In genomic region chr8:110941453-110941948, GRCm38 (mm10) we compare ENCODE assay signal across 8 mouse cellular contexts. TPM values are rescaled to one million over a fixed set of nuclear protein-coding genes. Genes with fewer than 3 reads are reported as not detected.
DNase-seq lines count a peak whose midpoint lies in the region; ATAC-seq and TF ChIP-seq lines count a peak whose summit lies in the region.

No protein-coding gene starts in this region.

- H3K4me2 ChIP-seq in hindbrain, embryonic 12.5 days (replicated peaks) = no peak overlapping the region
- no peak overlapping the region for H3K4me2 ChIP-seq in intestine, embryonic 16.5 days (ENCODE audit: low read depth, low read length)
- no peak overlapping the region for H3K4me2 ChIP-seq in midbrain, embryonic 11.5 days

- H3K4me3 ChIP-seq in hindbrain, embryonic 10.5 days = no peak overlapping the region
- H3K4me3 ChIP-seq in hindbrain, embryonic 12.5 days = no peak overlapping the region
- H3K4me3 ChIP-seq in intestine, embryonic 16.5 days (ENCODE audit: low read length) = no peak overlapping the region
- no peak overlapping the region for H3K4me3 ChIP-seq in midbrain, embryonic 11.5 days (ENCODE audit: low read depth, low read length)

- H3K9me3 ChIP-seq in hindbrain, embryonic 10.5 days = no peaks in the 10 kb centered on the region
- H3K9me3 ChIP-seq in hindbrain, embryonic 12.5 days (replicated peaks) = no peaks in the 10 kb centered on the region
- no peaks in the 10 kb centered on the region for H3K9me3 ChIP-seq in intestine, embryonic 16.5 days (ENCODE audit: control insufficient read depth, low read length)
- H3K9me3 ChIP-seq in midbrain, embryonic 11.5 days (ENCODE audit: control insufficient read depth, low read length) = no peaks in the 10 kb centered on the region

- intact Hi-C loops in gastrocnemius, postnatal 14 days (cut with DNase I; ENCODE audit: low total_unique reads) = no loop called here

- no peak overlapping the region for H3K27ac ChIP-seq in hindbrain, embryonic 10.5 days
- H3K27ac ChIP-seq in hindbrain, embryonic 12.5 days = no peak overlapping the region
- H3K27ac ChIP-seq in intestine, embryonic 16.5 days (ENCODE audit: low read length) = peak overlapping the region; percentile 64
- H3K27ac ChIP-seq in midbrain, embryonic 11.5 days (ENCODE audit: low read depth, low read length) = no peak overlapping the region

- no peaks in the 10 kb centered on the region for H3K27me3 ChIP-seq in hindbrain, embryonic 10.5 days (ENCODE audit: insufficient read depth, poor library complexity, severe bottlenecking)
- H3K27me3 ChIP-seq in hindbrain, embryonic 12.5 days = no peaks in the 10 kb centered on the region
- no peaks in the 10 kb centered on the region for H3K27me3 ChIP-seq in intestine, embryonic 16.5 days (replicated peaks; ENCODE audit: control insufficient read depth, insufficient read depth, low read length)
- no peaks in the 10 kb centered on the region for H3K27me3 ChIP-seq in midbrain, embryonic 11.5 days (ENCODE audit: control insufficient read depth, insufficient read depth, low read length)

- peak; percentile 11 for DNase-seq in hindbrain, embryonic 10.5 days (ENCODE audit: low spot score)
- DNase-seq in brain, embryonic 14.5 days (ENCODE audit: low read depth) = peak; percentile 78
- DNase-seq in gastrocnemius, postnatal 14 days = peak; percentile 87
- peak; percentile 83 for DNase-seq in lung, postnatal 14 days
- DNase-seq in urinary bladder, postnatal 4 days (ENCODE audit: low spot score in 2 of 2) = peak; percentile 74 to 76
- DNase-seq in midbrain, embryonic 11.5 days (ENCODE audit: low spot score, missing footprints) = no peak

- TF ChIP-seq CTCF in brain, embryonic 14.5 days (IDR thresholded peaks at IDR 0.05; ENCODE audit: borderline replicate concordance, extremely low read depth, insufficient read depth, insufficient read length) = no peak

- H3K4me1 ChIP-seq in hindbrain, embryonic 10.5 days (replicated peaks) = peaks cover 16% of the 10 kb centered on the region
- H3K4me1 ChIP-seq in hindbrain, embryonic 12.5 days = peaks cover 5% of the 10 kb centered on the region
- H3K4me1 ChIP-seq in intestine, embryonic 16.5 days (ENCODE audit: control insufficient read depth, insufficient read depth, low read length) = peaks cover 8% of the 10 kb centered on the region; the same call in 1 of the 2 replicates
- H3K4me1 ChIP-seq in midbrain, embryonic 11.5 days (ENCODE audit: control insufficient read depth, insufficient read depth, low read length) = no peaks in the 10 kb centered on the region

- H3K36me3 ChIP-seq in hindbrain, embryonic 10.5 days = peaks cover 9% of the 10 kb centered on the region; the same call in 1 of the 2 replicates
- no peaks in the 10 kb centered on the region for H3K36me3 ChIP-seq in hindbrain, embryonic 12.5 days
- H3K36me3 ChIP-seq in intestine, embryonic 16.5 days (ENCODE audit: control insufficient read depth, insufficient read depth, low read length) = no peaks in the 10 kb centered on the region
- H3K36me3 ChIP-seq in midbrain, embryonic 11.5 days (ENCODE audit: control insufficient read depth, insufficient read depth, low read length) = no peaks in the 10 kb centered on the region

- no peak for ATAC-seq in hindbrain, embryonic 12.5 days (ENCODE audit: low FRiP score)
- peak; percentile 55 for ATAC-seq in intestine, embryonic 16.5 days
- no peak for ATAC-seq in midbrain, embryonic 11.5 days (ENCODE audit: low FRiP score)

- H3K9ac ChIP-seq in hindbrain, embryonic 12.5 days = no peak overlapping the region
- no peak overlapping the region for H3K9ac ChIP-seq in intestine, embryonic 16.5 days (ENCODE audit: low read depth, low read length)
- H3K9ac ChIP-seq in midbrain, embryonic 11.5 days (ENCODE audit: low read length) = no peak overlapping the region

- WGBS in hindbrain, embryonic 10.5 days = 72% methylated on average over 10 of the region's 10 CpGs
- WGBS in hindbrain, embryonic 12.5 days = 65% methylated on average over 10 of the region's 10 CpGs
- 52% methylated on average over 10 of the region's 10 CpGs for WGBS in intestine, embryonic 16.5 days
- 68% methylated on average over 10 of the region's 10 CpGs for WGBS in midbrain, embryonic 11.5 days

- no peak for TF ChIP-seq POLR2A in brain, embryonic 14.5 days (IDR thresholded peaks at IDR 0.05; ENCODE audit: borderline replicate concordance, extremely low read depth, insufficient read depth, insufficient read length, poor library complexity, severe bottlenecking)

RNA-seq across cellular contexts. Expression of gene St3gal2, which starts 21.8 kb away (rescaled TPM):
- polyA plus RNA-seq in hindbrain, embryonic 10.5 days (2016; fragmentation: Nextera tagmentation; extraction: Ambion mirVana) = 27.0 and 27.1 TPM in 2 replicates
- polyA plus RNA-seq in hindbrain, embryonic 12.5 days (2016; fragmentation: Nextera tagmentation; extraction: Ambion mirVana) = 30.4 and 31.2 TPM in 2 replicates
- 30.1 and 39.7 TPM in 2 replicates for polyA plus RNA-seq in brain, embryonic 14.5 days (2012; rRNA removed)
- 10 to 100 TPM; 32.0 to 35.6 TPM for total RNA-seq in gastrocnemius, postnatal 14 days (2021)
- 10.7 and 11.1 TPM in 2 replicates for polyA plus RNA-seq in intestine, embryonic 16.5 days (2015; fragmentation: Nextera tagmentation; extraction: Ambion mirVana)
- 11.2 and 11.3 TPM in 2 replicates for polyA plus RNA-seq in midbrain, embryonic 11.5 days (2014; fragmentation: Nextera tagmentation; extraction: Ambion mirVana)

RNA-seq across cellular contexts. Expression of gene Fuk, which starts 39.2 kb away (rescaled TPM):
- polyA plus RNA-seq in hindbrain, embryonic 10.5 days (2016; fragmentation: Nextera tagmentation; extraction: Ambion mirVana) = 11.3 and 12.4 TPM in 2 replicates
- polyA plus RNA-seq in hindbrain, embryonic 12.5 days (2016; fragmentation: Nextera tagmentation; extraction: Ambion mirVana) = 11.4 and 11.9 TPM in 2 replicates
- polyA plus RNA-seq in brain, embryonic 14.5 days (2012; rRNA removed) = 12.4 and 15.8 TPM in 2 replicates
- 1 to 10 TPM; 3.3 to 4.1 TPM for total RNA-seq in gastrocnemius, postnatal 14 days (2021)
- 13.8 and 15.1 TPM in 2 replicates for polyA plus RNA-seq in intestine, embryonic 16.5 days (2015; fragmentation: Nextera tagmentation; extraction: Ambion mirVana)
- polyA plus RNA-seq in midbrain, embryonic 11.5 days (2014; fragmentation: Nextera tagmentation; extraction: Ambion mirVana) = 4.0 and 4.3 TPM in 2 replicates

RNA-seq across cellular contexts. Expression of gene Ddx19a, which starts 56.1 kb away (rescaled TPM):
- 22.2 and 25.2 TPM in 2 replicates for polyA plus RNA-seq in hindbrain, embryonic 10.5 days (2016; fragmentation: Nextera tagmentation; extraction: Ambion mirVana)
- 13.9 and 16.9 TPM in 2 replicates for polyA plus RNA-seq in hindbrain, embryonic 12.5 days (2016; fragmentation: Nextera tagmentation; extraction: Ambion mirVana)
- 43.5 and 47.2 TPM in 2 replicates for polyA plus RNA-seq in brain, embryonic 14.5 days (2012; rRNA removed)
- 10 to 100 TPM; 29.8 to 31.2 TPM for total RNA-seq in gastrocnemius, postnatal 14 days (2021)
- polyA plus RNA-seq in intestine, embryonic 16.5 days (2015; fragmentation: Nextera tagmentation; extraction: Ambion mirVana) = 11.5 and 12.0 TPM in 2 replicates
- 32.8 and 33.4 TPM in 2 replicates for polyA plus RNA-seq in midbrain, embryonic 11.5 days (2014; fragmentation: Nextera tagmentation; extraction: Ambion mirVana)
